Mouse (Mus musculus) lung, adult 2 months (tissue): ENCODE data around the gene Saxo1.

Experiments used
- CTCF ChIP-seq: fragments of 200-500 bp; IDR thresholded peaks from 2 replicates; pipeline ENCODE4 v1.5.1; 2011; ENCODE audit warnings: mild to moderate bottlenecking, low read length, control low read depth; ENCODE audit not compliant: insufficient read depth
- POLR2A ChIP-seq: fragments of 200-500 bp; IDR thresholded peaks from 2 replicates; pipeline ENCODE4 v1.6.1; 2011; ENCODE audit warnings: low read depth, mild to moderate bottlenecking, control low read depth, low read length, borderline replicate concordance; ENCODE audit errors: extremely low read depth

- TF ChIP-seq POLR2A (no peak), CTCF (no peak)
Measured at GRCm38 (mm10) chr4:86545615-86546014, 12.5 kb downstream of the Saxo1 start.
